Mouse (Mus musculus) c-Kit-negative CD71-positive TER-119-positive erythroid progenitor cells, embryonic 14.5 days (primary cell): ENCODE measurements around the gene Fbxl19.
A peak's percentile ranks its signal among the peaks of the same experiment; 100 is the strongest.

Source experiments
- DNase-seq: peaks from one replicate; pipeline ENCODE4 v3.0.0-alpha.2; 2013; ENCODE audit warnings: low read depth, low spot score

Fbxl19 gene

DNA sequence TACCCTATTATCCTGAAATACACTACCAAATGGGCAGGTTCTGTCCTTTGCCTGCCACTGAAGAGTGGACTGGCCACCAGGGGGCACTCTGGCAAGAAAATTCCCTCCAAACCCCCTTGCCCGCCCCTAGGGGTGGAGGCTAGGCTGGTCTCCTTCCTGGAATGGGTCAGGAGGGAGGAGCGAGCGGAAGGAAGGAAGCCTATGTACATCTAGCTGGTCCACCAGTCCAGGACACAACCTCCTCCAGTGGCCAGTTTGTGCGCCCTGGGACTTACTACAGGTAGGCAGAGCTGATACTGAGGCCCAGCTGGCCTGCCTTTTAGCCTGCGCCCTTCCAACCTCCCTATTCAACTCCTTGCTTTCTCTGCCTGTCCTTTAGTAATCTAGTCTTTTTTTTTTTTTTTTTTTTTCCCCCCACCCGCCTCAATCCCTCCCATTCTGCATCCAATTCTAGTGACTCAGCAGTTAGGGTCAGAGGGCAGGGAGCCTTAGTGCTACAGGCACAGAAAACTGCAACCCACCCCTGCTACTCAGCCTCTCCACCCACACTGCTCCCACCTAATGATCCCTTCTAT, 56.2 kb downstream of the Fbxl19 start, which contains the start of gene Hsd3b7:
Gene Hsd3b7 (plus strand): TSS at position 170 of the 575 bp plus-strand sequence.
- peak; percentile 49 for DNase-seq

DNA sequence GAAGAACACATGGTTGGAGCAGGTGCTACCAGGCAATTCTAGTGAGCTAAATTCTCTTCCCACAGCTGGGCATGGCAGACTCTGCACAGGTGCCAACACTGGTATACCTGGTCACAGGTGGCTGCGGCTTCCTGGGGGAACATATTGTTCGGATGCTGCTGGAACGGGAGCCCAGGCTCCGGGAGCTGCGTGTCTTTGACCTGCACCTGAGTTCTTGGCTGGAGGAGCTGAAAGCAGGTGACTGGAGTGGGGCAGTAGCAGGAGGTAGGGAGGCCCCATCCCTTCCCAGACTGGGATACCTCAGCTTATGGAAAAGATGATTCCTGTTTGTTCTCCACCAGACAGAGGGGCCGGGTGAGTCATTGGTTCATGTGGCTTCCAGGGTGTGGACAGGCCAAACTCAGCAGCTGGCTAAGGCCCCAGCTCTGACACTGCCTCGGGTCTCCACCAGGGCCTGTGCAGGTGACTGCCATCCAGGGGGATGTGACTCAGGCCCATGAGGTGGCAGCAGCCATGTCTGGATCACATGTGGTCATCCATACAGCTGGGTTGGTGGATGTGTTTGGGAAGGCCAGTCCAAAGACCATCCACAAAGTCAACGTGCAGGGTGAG, 56.8 kb downstream of the Fbxl19 start:
- DNase-seq = no peak

DNA sequence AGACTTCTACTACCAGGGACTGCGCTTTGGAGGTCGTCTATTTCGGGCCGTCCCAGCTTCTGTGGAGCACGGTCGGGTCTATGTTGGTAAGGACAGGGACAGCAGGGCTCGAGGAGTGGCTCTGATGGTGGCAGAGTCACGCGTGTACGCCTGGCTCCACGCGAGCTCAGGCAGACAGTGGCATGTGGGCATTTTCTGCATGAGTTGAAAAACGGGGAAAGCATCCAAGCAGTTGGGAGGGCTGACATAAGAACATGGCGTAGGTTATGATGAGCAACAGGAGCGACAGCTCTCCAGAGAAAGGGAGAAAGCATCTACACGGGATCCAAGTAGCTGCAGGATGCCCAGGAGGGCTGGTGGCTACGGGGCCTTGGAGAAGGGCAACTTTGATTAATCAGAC, 58.0 kb downstream of the Fbxl19 start:
- DNase-seq = no peak

DNA sequence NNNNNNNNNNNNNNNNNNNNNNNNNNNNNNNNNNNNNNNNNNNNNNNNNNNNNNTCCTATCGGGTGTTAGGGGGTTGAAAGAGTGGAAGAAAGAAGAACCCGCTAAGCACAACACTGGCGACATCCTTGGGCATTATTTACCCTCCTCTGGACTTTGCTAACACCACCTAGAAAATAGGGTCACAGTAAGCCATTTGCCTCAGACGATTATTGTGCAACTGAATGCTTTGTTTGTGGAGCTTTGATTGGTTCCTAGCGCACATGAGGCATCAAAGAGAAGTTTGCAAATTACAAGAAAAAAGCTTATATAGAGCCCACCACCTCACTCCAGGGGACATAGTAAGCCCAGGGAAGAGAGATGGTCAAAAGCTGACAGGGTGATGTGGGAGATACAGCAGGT, 64.5 kb downstream of the Fbxl19 start:
- DNase-seq = no peak

GRCm38 (mm10) chr7:127809846-127810245, 65.5 kb downstream of the Fbxl19 start:
- no peak for DNase-seq

GRCm38 (mm10) chr7:127810650-127811049, 66.3 kb downstream of the Fbxl19 start:
- DNase-seq = no peak

DNA sequence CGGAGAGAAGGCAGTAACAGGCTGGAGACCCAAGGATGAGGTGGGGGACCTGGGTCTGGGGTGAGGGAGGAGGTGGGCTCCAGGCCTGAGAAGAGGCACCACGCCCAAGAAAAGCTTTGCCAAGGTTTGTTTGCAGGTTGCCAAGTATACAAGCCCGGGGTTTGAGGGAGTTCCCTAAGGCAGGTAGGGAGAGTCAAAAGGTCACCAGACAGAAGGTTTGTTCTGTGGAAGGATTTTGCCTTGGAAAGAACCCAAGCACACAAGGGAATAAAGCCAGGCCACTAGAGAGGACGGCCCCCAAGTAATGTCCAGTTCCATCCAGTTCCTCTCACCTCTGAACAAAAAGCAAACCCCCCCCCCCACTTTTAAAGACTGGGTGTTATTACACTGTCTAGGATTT, 66.9 kb downstream of the Fbxl19 start:
- DNase-seq = no peak

- no peak for DNase-seq
Observed at GRCm38 (mm10) chr7:127812292-127812691, 67.9 kb downstream of the Fbxl19 start.

DNA sequence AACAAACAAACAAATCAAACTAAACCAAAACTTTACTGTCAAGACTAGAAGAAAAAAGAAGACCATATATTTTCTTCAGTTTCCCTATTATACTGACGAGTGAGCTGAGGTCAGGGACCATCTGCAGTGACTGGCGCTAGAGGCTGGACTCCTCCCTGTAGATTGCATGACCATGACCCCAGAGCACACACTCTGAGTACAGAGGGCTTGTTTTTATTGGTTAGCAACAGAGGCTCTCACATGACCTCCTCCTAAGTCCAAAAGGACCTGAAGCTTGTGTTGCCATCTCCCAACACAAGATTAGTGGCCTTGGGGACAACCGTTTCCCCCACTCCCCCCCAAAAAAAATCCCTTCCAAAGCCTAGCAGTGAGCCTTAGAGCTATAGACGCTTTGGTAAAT, 69.5 kb downstream of the Fbxl19 start:
- no peak for DNase-seq

DNA sequence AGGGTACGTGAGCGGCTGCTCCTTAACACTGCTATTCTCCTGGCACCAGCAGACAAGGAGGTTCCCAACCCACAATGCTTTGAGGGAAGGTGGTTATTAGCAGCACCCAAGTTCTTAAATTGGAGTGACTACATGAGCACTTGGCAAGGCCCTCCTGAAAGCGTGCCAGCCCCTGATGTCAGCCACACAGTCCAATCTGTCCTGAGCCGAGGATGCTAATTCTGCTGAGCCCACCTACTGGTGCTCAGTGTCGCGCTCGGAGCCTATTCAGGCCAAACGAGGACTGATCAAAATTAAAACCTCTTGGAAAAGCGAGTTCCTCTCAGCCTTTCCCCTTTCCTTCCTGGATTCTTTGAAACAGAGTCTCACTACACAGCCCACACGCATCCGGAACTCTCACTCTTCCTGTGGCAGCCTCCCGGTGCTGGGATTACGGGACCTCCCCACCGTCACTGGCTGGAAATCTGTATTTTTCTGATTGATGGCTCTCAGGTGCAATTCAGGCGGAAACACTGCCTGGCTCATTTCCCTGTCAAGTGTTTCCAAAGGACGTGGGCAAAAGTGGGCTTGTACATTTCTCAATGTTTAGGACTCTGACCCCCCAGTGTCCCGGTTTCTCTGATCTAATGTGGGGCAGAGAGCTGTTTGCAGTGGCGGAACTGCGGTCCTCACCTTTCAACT, 70.0 kb downstream of the Fbxl19 start:
- no peak for DNase-seq

- DNase-seq = no peak
Observed at GRCm38 (mm10) chr7:127815116-127815665, 70.8 kb downstream of the Fbxl19 start.

DNA sequence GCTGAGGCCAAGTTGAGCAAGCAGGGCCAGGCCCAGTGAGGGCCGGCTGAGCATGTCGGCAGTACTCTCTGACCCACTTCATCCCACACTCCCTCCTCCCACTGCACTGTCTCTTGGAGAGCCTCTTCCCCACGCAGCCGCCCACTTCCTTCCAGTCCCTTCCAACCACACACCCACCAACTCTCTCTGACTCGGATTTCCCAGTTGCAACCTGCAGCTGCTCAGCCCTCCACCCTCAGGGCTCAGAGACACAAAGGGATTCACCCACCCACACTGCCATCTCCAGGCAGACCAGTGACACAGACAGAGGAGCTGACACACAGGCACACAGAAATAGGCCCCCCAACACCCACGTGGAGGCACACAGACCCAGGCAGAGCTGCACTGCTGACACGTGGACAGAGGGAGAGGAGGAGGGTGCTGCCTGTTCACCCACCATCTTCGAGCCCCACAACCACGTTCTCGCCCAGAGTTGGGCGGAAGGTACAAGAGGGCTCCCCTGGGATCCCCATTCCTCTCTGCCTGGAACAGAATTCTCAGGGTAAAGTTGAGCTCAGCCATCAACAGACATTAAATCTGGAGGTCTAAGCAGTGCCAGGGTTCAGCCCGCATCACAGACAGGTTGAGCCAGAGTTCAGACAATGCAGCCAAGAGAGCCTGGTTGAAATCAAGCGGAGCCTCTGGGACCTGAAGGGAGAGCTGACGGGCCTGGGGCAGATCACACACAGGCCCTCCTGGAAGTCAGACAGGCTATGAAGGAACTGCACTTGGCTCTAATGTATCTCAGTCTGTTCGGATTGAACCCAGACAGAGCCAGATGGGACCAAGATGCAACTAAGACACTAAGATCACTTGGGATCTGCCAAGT, 71.8 kb downstream of the Fbxl19 start:
- no peak for DNase-seq

DNA sequence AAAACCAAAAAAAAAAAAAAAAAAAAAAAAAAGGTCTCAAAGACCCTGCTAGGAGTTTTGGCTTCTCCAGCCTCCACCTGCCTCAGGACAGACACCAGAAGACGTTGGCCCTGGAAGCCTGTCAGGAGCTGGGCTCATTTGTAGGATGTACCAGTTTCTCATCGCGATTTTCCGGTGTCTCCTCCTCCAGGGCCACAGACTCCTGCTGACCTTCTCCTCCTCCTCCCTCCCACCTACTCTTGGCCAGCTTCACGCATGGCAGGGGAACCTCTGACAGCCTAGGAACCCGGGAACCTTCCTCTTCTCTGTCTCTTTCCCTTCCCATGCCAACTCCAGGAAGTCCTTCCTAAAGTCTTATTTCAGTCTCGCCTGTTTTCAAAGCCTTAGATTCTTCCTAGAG, 72.7 kb downstream of the Fbxl19 start:
- no peak for DNase-seq

GRCm38 (mm10) chr7:127817776-127818175, 73.4 kb downstream of the Fbxl19 start:
- no peak for DNase-seq
